Mouse (Mus musculus): ENCODE results near the gene Ryr3. TPM values are rescaled to one million over a fixed set of nuclear protein-coding genes. Genes with fewer than 3 reads are reported as not detected.

Ryr3 gene
- polyA plus RNA-seq, 2 experiments, result 1.2 to 3.0 TPM

DNA sequence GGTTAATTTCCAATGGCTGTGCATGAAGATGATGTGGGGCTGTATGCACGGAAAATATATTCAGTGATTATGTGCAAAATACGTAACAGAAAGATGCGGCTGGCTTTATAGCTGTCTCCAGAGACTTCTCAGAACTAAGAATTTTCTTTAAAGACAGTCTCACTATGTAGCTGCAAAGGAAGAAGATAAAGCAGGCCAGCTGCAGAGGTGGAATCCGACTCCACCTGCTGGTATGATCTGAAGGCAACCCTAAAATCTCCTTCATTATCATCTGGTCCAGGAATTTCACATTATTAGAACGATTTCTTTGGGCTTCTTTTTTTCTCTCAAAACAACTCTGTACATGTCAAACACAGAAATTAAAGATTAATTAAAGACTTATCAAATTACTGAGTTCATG lies 449.2 kb downstream of the Ryr3 start:
- no peaks in the 10 kb centered on the region for H3K27me3 ChIP-seq (ENCODE audit: control insufficient read depth, insufficient read depth, low read length)
- no peaks in the 10 kb centered on the region for H3K9me3 ChIP-seq (ENCODE audit: control insufficient read depth, low read length)
- no peak overlapping the region for H3K9ac ChIP-seq (ENCODE audit: low read depth, low read length, severe bottlenecking)
- no peak overlapping the region for H3K27ac ChIP-seq (replicated peaks; ENCODE audit: low read depth, low read length)
- ATAC-seq (ENCODE audit: low FRiP score, low read depth) (no peak), DNase-seq (ENCODE audit: low spot score) (peak; percentile 28)
- H3K4me1 ChIP-seq (ENCODE audit: control insufficient read depth, insufficient read depth, low read length), result no peaks in the 10 kb centered on the region
- TF ChIP-seq POLR2A (IDR thresholded peaks at IDR 0.05; ENCODE audit: borderline replicate concordance, extremely low read depth, insufficient read depth, insufficient read length), result no peak
- no peak overlapping the region for H3K4me2 ChIP-seq (replicated peaks; ENCODE audit: low read depth, low read length, severe bottlenecking)
- H3K36me3 ChIP-seq (ENCODE audit: control insufficient read depth, insufficient read depth, low read length), result no peaks in the 10 kb centered on the region
- H3K4me3 ChIP-seq (replicated peaks; ENCODE audit: low read length), result no peak overlapping the region
- 63% methylated on average over 5 of the region's 5 CpGs for WGBS

DNA sequence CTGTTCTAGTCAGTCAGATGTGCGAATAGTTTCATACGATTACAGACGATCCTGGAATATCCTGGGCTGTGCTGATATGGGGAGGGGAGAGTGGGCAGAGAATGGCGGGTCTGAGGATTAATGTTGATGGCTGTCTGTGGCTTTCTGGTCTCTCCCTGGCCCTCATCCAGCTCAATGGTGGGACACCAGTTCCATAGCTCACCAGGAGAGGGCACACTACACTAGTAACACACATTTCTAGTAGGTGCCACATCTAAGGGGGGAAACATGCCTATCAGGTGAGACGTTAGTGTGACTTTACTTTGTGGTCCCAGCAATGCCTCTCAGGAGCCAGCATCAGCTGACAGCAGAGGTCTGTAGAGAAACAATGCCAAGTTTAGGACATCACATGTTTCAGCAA lies 451.9 kb downstream of the Ryr3 start:
- peak; percentile 5 for DNase-seq (ENCODE audit: low spot score)

DNA sequence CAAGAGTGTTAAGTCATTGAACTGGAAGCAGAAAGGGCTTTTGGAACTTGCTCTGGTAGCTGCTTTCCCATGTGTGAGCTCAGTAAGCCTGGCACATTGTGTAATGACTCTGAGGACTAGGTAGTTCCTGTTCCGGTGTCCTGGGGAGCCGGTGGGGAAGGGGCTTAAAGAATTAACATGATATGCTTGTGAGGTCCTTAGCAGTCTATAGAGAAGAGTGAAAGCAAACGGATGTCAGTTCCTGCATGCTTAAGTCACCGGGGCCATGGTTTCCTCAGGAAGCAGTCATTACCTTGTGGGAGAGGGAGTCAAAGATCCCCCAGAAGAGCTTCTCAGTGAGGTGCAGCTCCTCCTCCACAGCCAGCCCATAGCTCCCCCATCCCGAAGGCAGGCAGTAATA lies 452.6 kb downstream of the Ryr3 start:
- Histone ChIP-seq H3K27me3 (ENCODE audit: control insufficient read depth, insufficient read depth, low read length) (no peaks in the 10 kb centered on the region), H3K4me3 (replicated peaks; ENCODE audit: low read length) (no peak overlapping the region), H3K27ac (replicated peaks; ENCODE audit: low read depth, low read length) (no peak overlapping the region), H3K4me1 (ENCODE audit: control insufficient read depth, insufficient read depth, low read length) (no peaks in the 10 kb centered on the region), H3K9ac (ENCODE audit: low read depth, low read length, severe bottlenecking) (no peak overlapping the region), H3K4me2 (replicated peaks; ENCODE audit: low read depth, low read length, severe bottlenecking) (no peak overlapping the region), H3K9me3 (ENCODE audit: control insufficient read depth, low read length) (no peaks in the 10 kb centered on the region), H3K36me3 (ENCODE audit: control insufficient read depth, insufficient read depth, low read length) (no peaks in the 10 kb centered on the region)
- ATAC-seq (ENCODE audit: low FRiP score, low read depth), result no peak
- 59% methylated on average over 5 of the region's 5 CpGs for WGBS
- no peak for TF ChIP-seq POLR2A (IDR thresholded peaks at IDR 0.05; ENCODE audit: borderline replicate concordance, extremely low read depth, insufficient read depth, insufficient read length)
- no peak for DNase-seq (ENCODE audit: low spot score)

More for the DNA sequence above, 451.9 kb downstream of the Ryr3 start:
- Histone ChIP-seq H3K4me1 (ENCODE audit: control insufficient read depth, insufficient read depth, low read length) (no peaks in the 10 kb centered on the region), H3K36me3 (ENCODE audit: control insufficient read depth, insufficient read depth, low read length) (no peaks in the 10 kb centered on the region), H3K4me2 (replicated peaks; ENCODE audit: low read depth, low read length, severe bottlenecking) (no peak overlapping the region), H3K27me3 (ENCODE audit: control insufficient read depth, insufficient read depth, low read length) (no peaks in the 10 kb centered on the region), H3K9me3 (ENCODE audit: control insufficient read depth, low read length) (no peaks in the 10 kb centered on the region), H3K27ac (replicated peaks; ENCODE audit: low read depth, low read length) (no peak overlapping the region), H3K4me3 (replicated peaks; ENCODE audit: low read length) (no peak overlapping the region), H3K9ac (ENCODE audit: low read depth, low read length, severe bottlenecking) (no peak overlapping the region)
- TF ChIP-seq POLR2A (IDR thresholded peaks at IDR 0.05; ENCODE audit: borderline replicate concordance, extremely low read depth, insufficient read depth, insufficient read length), result no peak
- ATAC-seq (ENCODE audit: low FRiP score, low read depth), result no peak
- 66% methylated on average over 5 of the region's 5 CpGs for WGBS

DNA sequence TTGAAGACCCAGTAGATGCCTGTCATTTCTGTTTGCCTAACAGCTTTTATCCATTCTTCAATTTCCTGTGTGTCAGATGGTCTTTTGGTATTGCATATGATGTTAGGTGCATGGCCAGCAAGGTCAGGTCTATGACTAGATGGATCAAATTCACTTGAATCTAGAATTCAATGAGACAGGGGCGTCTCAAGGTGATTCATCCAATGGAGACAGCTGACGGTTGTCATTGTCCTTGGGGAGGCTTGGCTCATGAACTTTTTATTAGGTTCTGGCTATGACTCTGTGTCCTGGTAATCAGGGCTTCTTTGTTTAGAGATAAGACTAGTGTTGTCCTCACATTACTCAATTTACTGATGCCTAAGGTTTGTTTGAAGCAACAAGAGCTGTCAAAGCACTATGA lies 454.9 kb downstream of the Ryr3 start:
- H3K4me1 ChIP-seq (ENCODE audit: control insufficient read depth, insufficient read depth, low read length), result no peaks in the 10 kb centered on the region
- TF ChIP-seq POLR2A (IDR thresholded peaks at IDR 0.05; ENCODE audit: borderline replicate concordance, extremely low read depth, insufficient read depth, insufficient read length), result no peak
- H3K27ac ChIP-seq (replicated peaks; ENCODE audit: low read depth, low read length), result no peak overlapping the region
- H3K9me3 ChIP-seq (ENCODE audit: control insufficient read depth, low read length), result no peaks in the 10 kb centered on the region
- H3K36me3 ChIP-seq (ENCODE audit: control insufficient read depth, insufficient read depth, low read length), result no peaks in the 10 kb centered on the region
- 81% methylated on average over 2 of the region's 2 CpGs for WGBS
- H3K27me3 ChIP-seq (ENCODE audit: control insufficient read depth, insufficient read depth, low read length), result no peaks in the 10 kb centered on the region
- DNase-seq (ENCODE audit: low spot score), result no peak
- H3K4me2 ChIP-seq (replicated peaks; ENCODE audit: low read depth, low read length, severe bottlenecking), result no peak overlapping the region
- H3K4me3 ChIP-seq (replicated peaks; ENCODE audit: low read length), result no peak overlapping the region
- no peak overlapping the region for H3K9ac ChIP-seq (ENCODE audit: low read depth, low read length, severe bottlenecking)
- ATAC-seq (ENCODE audit: low FRiP score, low read depth), result no peak

DNA sequence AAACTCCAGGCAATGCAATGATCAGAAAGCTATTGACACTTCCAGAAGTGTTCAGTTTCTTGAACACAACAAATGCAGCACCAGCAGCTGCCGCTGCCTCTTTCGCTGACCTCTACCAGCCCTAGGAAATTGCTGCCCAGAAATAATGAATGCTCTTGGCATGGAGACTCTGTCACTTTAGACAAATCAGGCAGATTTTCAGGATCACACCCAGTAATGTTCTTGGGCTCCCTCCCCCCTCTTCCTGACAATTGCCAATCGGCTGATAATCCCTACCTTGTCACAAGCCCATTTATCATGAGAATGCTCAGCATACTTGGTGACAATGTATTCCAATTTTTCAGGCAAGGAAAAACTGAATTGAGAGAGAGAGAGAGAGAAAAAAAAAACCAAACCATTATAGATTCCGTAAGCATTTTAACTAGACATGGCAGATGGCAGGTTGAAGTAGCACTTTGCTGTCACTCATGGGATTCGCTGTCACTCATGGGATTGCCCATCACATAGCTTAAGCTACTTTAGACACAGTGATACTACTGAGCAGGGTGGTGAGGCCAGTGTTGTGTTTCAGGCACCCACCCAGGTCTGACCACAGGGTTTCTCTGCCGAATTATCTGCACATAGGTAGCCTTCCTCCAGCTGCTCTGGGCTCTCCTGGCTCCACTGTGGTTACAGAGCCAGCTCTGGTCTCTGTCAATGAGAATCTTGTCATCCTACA lies 455.5 kb downstream of the Ryr3 start:
- Histone ChIP-seq H3K27me3 (ENCODE audit: control insufficient read depth, insufficient read depth, low read length) (no peaks in the 10 kb centered on the region), H3K36me3 (ENCODE audit: control insufficient read depth, insufficient read depth, low read length) (no peaks in the 10 kb centered on the region), H3K27ac (replicated peaks; ENCODE audit: low read depth, low read length) (no peak overlapping the region), H3K4me1 (ENCODE audit: control insufficient read depth, insufficient read depth, low read length) (no peaks in the 10 kb centered on the region), H3K4me3 (replicated peaks; ENCODE audit: low read length) (no peak overlapping the region), H3K4me2 (replicated peaks; ENCODE audit: low read depth, low read length, severe bottlenecking) (no peak overlapping the region), H3K9me3 (ENCODE audit: control insufficient read depth, low read length) (no peaks in the 10 kb centered on the region), H3K9ac (ENCODE audit: low read depth, low read length, severe bottlenecking) (no peak overlapping the region)
- ATAC-seq (ENCODE audit: low FRiP score, low read depth) (no peak), DNase-seq (ENCODE audit: low spot score) (no peak)
- WGBS, result 78% methylated on average over 6 of the region's 6 CpGs
- TF ChIP-seq POLR2A (IDR thresholded peaks at IDR 0.05; ENCODE audit: borderline replicate concordance, extremely low read depth, insufficient read depth, insufficient read length), result no peak
